Mouse (Mus musculus): ENCODE results near the gene Camk1d. TPM values are rescaled to one million over a fixed set of nuclear protein-coding genes. Genes with fewer than 3 reads are reported as not detected.

Gene Camk1d
- total and polyA plus RNA-seq, 2 experiments from 2014 or later, result 8.0 to 20.9 TPM

GRCm38 (mm10) chr2:5675431-5676142 lies 38.7 kb downstream of the Camk1d start:
- no peak overlapping the region for H3K4me3 ChIP-seq (ENCODE audit: low read depth, low read length)
- H3K27me3 ChIP-seq (ENCODE audit: insufficient read depth, low read length), result no peaks in the 10 kb centered on the region
- H3K36me3 ChIP-seq (ENCODE audit: insufficient read depth, low read length), result no peaks in the 10 kb centered on the region
- DNase-seq (ENCODE audit: low spot score) (peak; percentile 65), ATAC-seq (ENCODE audit: low FRiP score) (0 out of 2 replicates have a peak, but pooled peaks have one; percentile 20)
- TF ChIP-seq CTCF (IDR thresholded peaks at IDR 0.05), result no peak
- H3K9me3 ChIP-seq (ENCODE audit: low read length), result no peaks in the 10 kb centered on the region
- no peak overlapping the region for H3K4me2 ChIP-seq (ENCODE audit: low read depth, low read length, poor library complexity, severe bottlenecking)
- no peaks in the 10 kb centered on the region for H3K4me1 ChIP-seq (ENCODE audit: insufficient read depth, low read length)
- no peak overlapping the region for H3K9ac ChIP-seq (replicated peaks; ENCODE audit: low read length, poor library complexity, severe bottlenecking)
- no peak overlapping the region for H3K27ac ChIP-seq (ENCODE audit: low read depth, low read length)
- 72% methylated on average over 12 of the region's 12 CpGs for WGBS

- H3K4me2 ChIP-seq (ENCODE audit: low read depth, low read length, poor library complexity, severe bottlenecking), result no peak overlapping the region
- 93% methylated on average over 9 of the region's 9 CpGs for WGBS
- TF ChIP-seq CTCF (IDR thresholded peaks at IDR 0.05), result no peak
- no peaks in the 10 kb centered on the region for H3K27me3 ChIP-seq (ENCODE audit: insufficient read depth, low read length)
- no peaks in the 10 kb centered on the region for H3K36me3 ChIP-seq (ENCODE audit: insufficient read depth, low read length)
- no peak overlapping the region for H3K9ac ChIP-seq (replicated peaks; ENCODE audit: low read length, poor library complexity, severe bottlenecking)
- DNase-seq (ENCODE audit: low spot score) (no peak), ATAC-seq (ENCODE audit: low FRiP score) (no peak)
- H3K27ac ChIP-seq (ENCODE audit: low read depth, low read length), result no peak overlapping the region
- H3K4me3 ChIP-seq (ENCODE audit: low read depth, low read length), result no peak overlapping the region
- no peaks in the 10 kb centered on the region for H3K4me1 ChIP-seq (ENCODE audit: insufficient read depth, low read length)
- H3K9me3 ChIP-seq (ENCODE audit: low read length), result no peaks in the 10 kb centered on the region
These were observed 39.8 kb downstream of the Camk1d start for GRCm38 (mm10) chr2:5674512-5674911.

DNA sequence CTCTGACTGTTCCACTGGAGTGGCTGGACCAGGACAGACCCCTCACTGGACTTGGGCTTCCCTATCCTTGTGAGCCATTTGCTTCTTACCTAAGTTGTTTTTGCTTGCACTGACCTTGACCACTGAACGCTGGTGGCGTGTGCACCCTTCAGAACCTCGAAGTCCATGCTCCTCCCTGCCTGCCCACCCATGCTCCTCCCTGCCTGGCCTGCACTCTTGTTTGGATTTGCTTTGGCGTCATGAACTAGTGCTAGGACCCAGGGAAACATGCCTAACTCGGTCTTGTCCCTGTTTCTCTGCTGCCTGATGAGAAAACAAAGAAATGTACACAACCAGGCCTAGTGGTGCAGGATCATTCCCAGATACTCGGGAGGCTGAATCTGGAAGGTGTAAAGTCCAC lies 40.5 kb downstream of the Camk1d start:
- ATAC-seq (ENCODE audit: low FRiP score) (no peak), DNase-seq (ENCODE audit: low spot score) (no peak)
- Histone ChIP-seq H3K9ac (replicated peaks; ENCODE audit: low read length, poor library complexity, severe bottlenecking) (no peak overlapping the region), H3K4me1 (ENCODE audit: insufficient read depth, low read length) (no peaks in the 10 kb centered on the region), H3K4me2 (ENCODE audit: low read depth, low read length, poor library complexity, severe bottlenecking) (no peak overlapping the region), H3K27me3 (ENCODE audit: insufficient read depth, low read length) (no peaks in the 10 kb centered on the region), H3K36me3 (ENCODE audit: insufficient read depth, low read length) (no peaks in the 10 kb centered on the region), H3K4me3 (ENCODE audit: low read depth, low read length) (no peak overlapping the region), H3K9me3 (ENCODE audit: low read length) (no peaks in the 10 kb centered on the region), H3K27ac (ENCODE audit: low read depth, low read length) (no peak overlapping the region)
- 84% methylated on average over 6 of the region's 6 CpGs for WGBS
- no peak for TF ChIP-seq CTCF (IDR thresholded peaks at IDR 0.05)

DNA sequence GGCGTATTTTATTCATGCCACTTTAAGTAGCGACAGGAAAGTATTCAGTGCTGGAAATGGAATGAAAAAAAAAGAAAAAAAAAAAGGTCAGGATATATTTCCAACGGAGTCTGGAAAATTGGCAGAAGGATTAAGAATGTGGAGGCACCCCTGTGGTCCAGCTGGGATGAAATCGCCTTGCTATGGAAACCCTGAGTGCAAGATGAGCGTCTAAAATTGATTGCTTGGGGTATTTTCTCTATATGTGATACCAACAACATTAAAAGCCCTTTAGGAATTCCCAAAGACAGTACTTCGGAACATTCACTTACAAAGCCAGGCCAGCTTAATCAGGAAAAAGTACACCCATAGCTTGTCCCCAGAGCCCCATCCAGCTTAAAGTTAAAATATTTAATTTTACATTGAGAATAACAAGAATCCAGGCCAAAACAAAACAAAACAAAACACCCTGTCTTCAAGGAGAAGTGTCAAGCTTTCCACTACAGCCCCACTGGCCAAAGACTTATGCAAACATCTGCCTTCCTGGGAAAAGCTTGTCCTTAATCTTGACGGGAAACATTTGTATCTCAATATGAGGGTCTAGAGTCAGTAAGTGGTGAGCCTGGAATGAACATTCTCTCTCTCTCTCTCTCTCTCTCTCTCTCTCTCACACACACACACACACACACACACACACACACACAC lies 41.3 kb downstream of the Camk1d start:
- H3K27me3 ChIP-seq (ENCODE audit: insufficient read depth, low read length), result no peaks in the 10 kb centered on the region
- H3K4me3 ChIP-seq (ENCODE audit: low read depth, low read length), result no peak overlapping the region
- DNase-seq (ENCODE audit: low spot score) (no peak), ATAC-seq (ENCODE audit: low FRiP score) (no peak)
- no peak overlapping the region for H3K27ac ChIP-seq (ENCODE audit: low read depth, low read length)
- H3K4me2 ChIP-seq (ENCODE audit: low read depth, low read length, poor library complexity, severe bottlenecking), result no peak overlapping the region
- H3K9me3 ChIP-seq (ENCODE audit: low read length), result no peaks in the 10 kb centered on the region
- TF ChIP-seq CTCF (IDR thresholded peaks at IDR 0.05), result no peak
- H3K4me1 ChIP-seq (ENCODE audit: insufficient read depth, low read length), result no peaks in the 10 kb centered on the region
- no peaks in the 10 kb centered on the region for H3K36me3 ChIP-seq (ENCODE audit: insufficient read depth, low read length)
- no peak overlapping the region for H3K9ac ChIP-seq (replicated peaks; ENCODE audit: low read length, poor library complexity, severe bottlenecking)
- WGBS, result 44% methylated on average over 7 of the region's 7 CpGs

DNA sequence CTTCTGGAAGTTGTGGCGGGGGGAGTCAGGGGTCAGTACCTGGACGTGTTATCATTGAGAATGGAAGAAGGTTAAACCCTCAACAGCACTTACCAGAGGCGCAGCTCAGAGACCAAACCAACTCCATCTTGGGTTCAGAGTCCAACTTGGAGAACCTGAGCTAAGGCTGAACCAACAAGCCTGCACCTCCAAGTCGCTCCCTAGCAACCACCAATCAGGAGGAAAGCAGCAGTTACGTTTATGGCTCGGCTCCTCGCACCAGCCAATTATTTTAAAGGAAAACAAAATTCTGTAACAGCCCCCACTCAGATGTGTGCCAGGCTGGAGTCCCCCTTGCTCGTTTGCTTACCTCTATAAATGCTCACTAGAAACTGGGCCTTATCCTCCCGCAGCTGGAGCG lies 44.2 kb downstream of the Camk1d start:
- H3K4me2 ChIP-seq (ENCODE audit: low read depth, low read length, poor library complexity, severe bottlenecking), result no peak overlapping the region
- H3K4me3 ChIP-seq (ENCODE audit: low read depth, low read length), result no peak overlapping the region
- no peak overlapping the region for H3K9ac ChIP-seq (replicated peaks; ENCODE audit: low read length, poor library complexity, severe bottlenecking)
- H3K9me3 ChIP-seq (ENCODE audit: low read length), result no peaks in the 10 kb centered on the region
- H3K27ac ChIP-seq (ENCODE audit: low read depth, low read length), result no peak overlapping the region
- H3K36me3 ChIP-seq (ENCODE audit: insufficient read depth, low read length), result no peaks in the 10 kb centered on the region
- 93% methylated on average over 10 of the region's 10 CpGs for WGBS
- TF ChIP-seq CTCF (IDR thresholded peaks at IDR 0.05), result no peak
- no peak for ATAC-seq (ENCODE audit: low FRiP score)
- no peaks in the 10 kb centered on the region for H3K27me3 ChIP-seq (ENCODE audit: insufficient read depth, low read length)
- DNase-seq (ENCODE audit: low spot score), result no peak
- H3K4me1 ChIP-seq (ENCODE audit: insufficient read depth, low read length), result no peaks in the 10 kb centered on the region

GRCm38 (mm10) chr2:5669498-5670040 lies 44.7 kb downstream of the Camk1d start:
- Histone ChIP-seq H3K9me3 (ENCODE audit: low read length) (no peaks in the 10 kb centered on the region), H3K36me3 (ENCODE audit: insufficient read depth, low read length) (no peaks in the 10 kb centered on the region), H3K4me1 (ENCODE audit: insufficient read depth, low read length) (no peaks in the 10 kb centered on the region), H3K27ac (ENCODE audit: low read depth, low read length) (no peak overlapping the region), H3K27me3 (ENCODE audit: insufficient read depth, low read length) (no peaks in the 10 kb centered on the region), H3K4me2 (ENCODE audit: low read depth, low read length, poor library complexity, severe bottlenecking) (no peak overlapping the region), H3K4me3 (ENCODE audit: low read depth, low read length) (no peak overlapping the region), H3K9ac (replicated peaks; ENCODE audit: low read length, poor library complexity, severe bottlenecking) (no peak overlapping the region)
- no peak for TF ChIP-seq CTCF (IDR thresholded peaks at IDR 0.05)
- ATAC-seq (ENCODE audit: low FRiP score) (no peak), DNase-seq (ENCODE audit: low spot score) (no peak)
- WGBS, result 92% methylated on average over 15 of the region's 15 CpGs
